Mouse (Mus musculus) hindbrain, embryonic 16.5 days (tissue): ENCODE measurements at regions not wholly inside any gene's neighbourhood (a gene's known extent, or its start where the extent isn't known, plus 50 kb on each side); places are given as distances from the start of the nearest gene placed in this dataset.
"Not testable (repeated sequence)": the region's sequence is repeated elsewhere in the genome, so short reads cannot be mapped to it uniquely, and the experiment has no call there.

Source experiments
- ATAC-seq: fragments of 200-750 bp; cut with Nextera tagmentation; 2 replicates; pipeline ENCODE4 v1.8.0; 2017; ENCODE audit warnings: moderate TSS enrichment, moderate library complexity
- H3K27ac ChIP-seq: fragments of 300-500 bp; sonication (generic); 2 replicates; pipeline ENCODE4 v1.5.1; 2014; ENCODE audit warnings: low read depth, mild to moderate bottlenecking, control low read depth, low read length, moderate library complexity
- H3K27me3 ChIP-seq: fragments of 300-500 bp; sonication (generic); replicated peaks from 2 replicates; pipeline ENCODE4 v1.6.1; 2014; ENCODE audit warnings: low read length; ENCODE audit not compliant: control insufficient read depth, insufficient read depth
- H3K36me3 ChIP-seq: fragments of 300-500 bp; sonication (generic); 2 replicates; pipeline ENCODE4 v1.6.1; 2014; ENCODE audit warnings: mild to moderate bottlenecking, low read length, moderate library complexity, mixed read lengths; ENCODE audit not compliant: control insufficient read depth, insufficient read depth
- H3K4me1 ChIP-seq: fragments of 300-500 bp; sonication (generic); 2 replicates; pipeline ENCODE4 v1.6.1; 2014; ENCODE audit warnings: low read depth, low read length; ENCODE audit not compliant: control insufficient read depth, insufficient read depth
- H3K4me2 ChIP-seq: fragments of 300-500 bp; sonication (generic); 2 replicates; pipeline ENCODE4 v1.6.1; 2014; ENCODE audit warnings: mild to moderate bottlenecking, low read length, control low read depth, moderate library complexity
- H3K4me3 ChIP-seq: fragments of 300-500 bp; sonication (generic); 2 replicates; pipeline ENCODE4 v1.5.1; 2014; ENCODE audit warnings: mild to moderate bottlenecking, low read length, control low read depth, moderate library complexity
- H3K9ac ChIP-seq: fragments of 300-500 bp; sonication (generic); 2 replicates; pipeline ENCODE4 v1.6.1; 2014; ENCODE audit warnings: low read depth, mild to moderate bottlenecking, control low read depth, low read length, moderate library complexity
- H3K9me3 ChIP-seq: fragments of 300-500 bp; sonication (generic); 2 replicates; pipeline ENCODE4 v1.6.1; 2014; ENCODE audit warnings: mild to moderate bottlenecking, low read length, moderate library complexity; ENCODE audit not compliant: control insufficient read depth
- WGBS: fragments of 180-500 bp; shearing (Covaris S2); extraction: QIAGEN DNeasy Blood & Tissue Kit; methylation state at CpG from one replicate; pipeline ENCODE4 v1.1.7; 2014; 5-methylcytosine and 5-hydroxymethylcytosine counted together

- Histone ChIP-seq H3K27me3 (no peaks in the 10 kb centered on the region), H3K27ac (no peak overlapping the region), H3K9ac (no peak overlapping the region), H3K9me3 (no peaks in the 10 kb centered on the region), H3K4me1 (no peaks in the 10 kb centered on the region), H3K36me3 (no peaks in the 10 kb centered on the region), H3K4me3 (no peak overlapping the region), H3K4me2 (no peak overlapping the region)
- 86% methylated on average over 3 of the region's 3 CpGs for WGBS
- ATAC-seq, result no peak
Measured at GRCm38 (mm10) chr14:102790916-102791315, 191.5 kb downstream of the Kctd12 start.

- H3K4me2 ChIP-seq, result no peak overlapping the region
- H3K27ac ChIP-seq, result no peak overlapping the region
- no peak overlapping the region for H3K4me3 ChIP-seq
- no peaks in the 10 kb centered on the region for H3K9me3 ChIP-seq
- no peak for ATAC-seq
- no peaks in the 10 kb centered on the region for H3K4me1 ChIP-seq
- no peak overlapping the region for H3K9ac ChIP-seq
- no peaks in the 10 kb centered on the region for H3K36me3 ChIP-seq
- no peaks in the 10 kb centered on the region for H3K27me3 ChIP-seq
Measured at GRCm38 (mm10) chr14:102782227-102782626, 200.2 kb downstream of the Kctd12 start.

GRCm38 (mm10) chr14:102769716-102770115 lies 212.7 kb downstream of the Kctd12 start:
- no peaks in the 10 kb centered on the region for H3K9me3 ChIP-seq
- no peak overlapping the region for H3K4me3 ChIP-seq
- no peak for ATAC-seq
- WGBS, result 76% methylated on average over 3 of the region's 3 CpGs
- H3K4me1 ChIP-seq, result no peaks in the 10 kb centered on the region
- no peak overlapping the region for H3K27ac ChIP-seq
- no peak overlapping the region for H3K4me2 ChIP-seq
- H3K9ac ChIP-seq, result no peak overlapping the region
- no peaks in the 10 kb centered on the region for H3K27me3 ChIP-seq
- no peaks in the 10 kb centered on the region for H3K36me3 ChIP-seq

GRCm38 (mm10) chr14:102748687-102749086 lies 233.8 kb downstream of the Kctd12 start:
- ATAC-seq, result no peak
- WGBS, result 71% methylated on average over 1 of the region's 1 CpGs
- H3K27me3 ChIP-seq, result no peaks in the 10 kb centered on the region
- no peak overlapping the region for H3K4me2 ChIP-seq
- H3K4me3 ChIP-seq, result no peak overlapping the region
- H3K36me3 ChIP-seq, result no peaks in the 10 kb centered on the region
- no peak overlapping the region for H3K27ac ChIP-seq
- no peaks in the 10 kb centered on the region for H3K9me3 ChIP-seq
- H3K4me1 ChIP-seq, result no peaks in the 10 kb centered on the region
- no peak overlapping the region for H3K9ac ChIP-seq

- Histone ChIP-seq H3K36me3 (no peaks in the 10 kb centered on the region), H3K4me3 (no peak overlapping the region), H3K9me3 (no peaks in the 10 kb centered on the region), H3K9ac (no peak overlapping the region), H3K27ac (no peak overlapping the region), H3K4me1 (no peaks in the 10 kb centered on the region), H3K4me2 (no peak overlapping the region), H3K27me3 (no peaks in the 10 kb centered on the region)
- WGBS, result 87% methylated on average over 8 of the region's 8 CpGs
- ATAC-seq, result no peak
Measured at GRCm38 (mm10) chr14:102742331-102742730, 240.1 kb downstream of the Kctd12 start.

- Histone ChIP-seq H3K27ac (no peak overlapping the region), H3K4me3 (no peak overlapping the region), H3K36me3 (no peaks in the 10 kb centered on the region), H3K27me3 (no peaks in the 10 kb centered on the region), H3K9ac (no peak overlapping the region), H3K4me2 (no peak overlapping the region), H3K9me3 (no peaks in the 10 kb centered on the region), H3K4me1 (no peaks in the 10 kb centered on the region)
- no peak for ATAC-seq
- WGBS, result 74% methylated on average over 2 of the region's 2 CpGs
Measured at GRCm38 (mm10) chr14:102736656-102737055, 245.8 kb downstream of the Kctd12 start.

GRCm38 (mm10) chr14:102733718-102734117 lies 248.7 kb downstream of the Kctd12 start:
- not testable (repeated sequence) for H3K4me3 ChIP-seq, H3K9ac ChIP-seq, H3K4me2 ChIP-seq, H3K27me3 ChIP-seq, H3K9me3 ChIP-seq, H3K4me1 ChIP-seq, H3K36me3 ChIP-seq, ATAC-seq, H3K27ac ChIP-seq
- 92% methylated on average over 4 of the region's 4 CpGs for WGBS

- no peaks in the 10 kb centered on the region for H3K36me3 ChIP-seq
- no peaks in the 10 kb centered on the region for H3K27me3 ChIP-seq
- H3K9me3 ChIP-seq, result no peaks in the 10 kb centered on the region
- 68% methylated on average over 5 of the region's 5 CpGs for WGBS
- no peak overlapping the region for H3K4me3 ChIP-seq
- no peak for ATAC-seq
- no peak overlapping the region for H3K9ac ChIP-seq
- no peak overlapping the region for H3K4me2 ChIP-seq
- no peak overlapping the region for H3K27ac ChIP-seq
- no peaks in the 10 kb centered on the region for H3K4me1 ChIP-seq
Measured at GRCm38 (mm10) chr14:102731746-102732145, 250.7 kb downstream of the Kctd12 start.

- Histone ChIP-seq H3K27me3 (no peaks in the 10 kb centered on the region), H3K9ac (no peak overlapping the region), H3K4me1 (no peaks in the 10 kb centered on the region), H3K4me3 (no peak overlapping the region), H3K27ac (no peak overlapping the region), H3K4me2 (no peak overlapping the region), H3K9me3 (no peaks in the 10 kb centered on the region), H3K36me3 (no peaks in the 10 kb centered on the region)
- ATAC-seq, result no peak
- 65% methylated on average over 2 of the region's 2 CpGs for WGBS
Measured at GRCm38 (mm10) chr14:102722633-102723032, 259.8 kb downstream of the Kctd12 start.

GRCm38 (mm10) chr14:102718558-102718957 lies 263.9 kb downstream of the Kctd12 start:
- Histone ChIP-seq H3K4me3 (no peak overlapping the region), H3K36me3 (no peaks in the 10 kb centered on the region), H3K27me3 (no peaks in the 10 kb centered on the region), H3K27ac (no peak overlapping the region), H3K9me3 (no peaks in the 10 kb centered on the region), H3K4me1 (no peaks in the 10 kb centered on the region), H3K9ac (no peak overlapping the region), H3K4me2 (no peak overlapping the region)
- no peak for ATAC-seq
- 73% methylated on average over 2 of the region's 2 CpGs for WGBS
